Mouse (Mus musculus) layer of hippocampus, adult 2 months (tissue): ENCODE measurements around the gene Hoxd13. TPM values are rescaled to one million over a fixed set of nuclear protein-coding genes. Genes with fewer than 3 reads are reported as not detected.

Source experiments
- DNase-seq, 2 experiments: peaks; one replicate each; pipeline ENCODE4 v3.0.0; 2022; ENCODE audit warnings: low spot score in 2 of 2
- H3K27ac ChIP-seq: fragments of 200-600 bp; 2 replicates; pipeline ENCODE4 v1.8.1; 2022
- H3K4me3 ChIP-seq: fragments of 200-600 bp; 2 replicates; pipeline ENCODE4 v1.8.1; 2022; ENCODE audit warnings: mild to moderate bottlenecking
- CTCF ChIP-seq: fragments of 200-600 bp; conservative IDR thresholded peaks from 2 replicates; pipeline ENCODE4 v1.8.1; 2022; ENCODE audit warnings: antibody characterized with exemption, mild to moderate bottlenecking, moderate library complexity
- total RNA-seq, 2 experiments: library from RNA; stranded (reverse); gene quantifications; 2 replicates each; pipeline ENCODE4 v1.2.3; 2021

Hoxd13 gene
- total RNA-seq, 2 experiments from 2014 or later, result not detected

DNA sequence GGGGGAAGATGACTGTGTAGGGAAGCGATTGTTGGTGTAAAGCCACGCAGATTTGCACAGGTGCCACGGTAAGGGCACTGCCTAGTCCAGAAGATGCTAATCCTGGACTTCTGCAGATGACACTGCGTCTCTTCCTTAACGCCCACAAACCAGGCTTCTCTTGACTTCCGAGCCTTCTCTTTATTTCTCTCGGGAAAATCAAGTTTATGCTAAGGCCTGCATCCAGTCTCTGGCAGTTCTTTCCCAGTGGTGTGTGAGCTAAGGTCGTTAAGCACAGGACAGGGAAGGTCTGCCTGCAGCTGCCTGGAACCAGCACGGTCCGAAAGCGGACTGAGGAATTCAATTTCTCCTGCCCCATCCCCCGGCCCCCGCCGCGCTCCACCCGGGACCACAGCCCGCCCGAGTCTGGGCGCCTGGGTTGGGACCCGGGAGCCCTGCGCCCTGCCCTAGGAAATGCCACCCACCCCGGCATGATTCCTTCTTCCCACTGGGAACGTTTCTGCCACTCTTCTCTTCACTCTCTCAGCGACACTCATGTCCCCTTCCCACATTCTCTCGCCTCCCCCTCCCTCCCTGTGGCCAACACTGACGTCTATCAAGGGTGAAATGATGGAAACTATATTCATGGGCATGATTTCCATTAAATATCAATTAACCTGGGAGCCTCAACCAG is 35.7 kb downstream of the Hoxd13 start:
- no peak for DNase-seq

GRCm38 (mm10) chr2:74704393-74704998 is 36.4 kb downstream of the Hoxd13 start, which contains the start of gene Hoxd8:
Gene Hoxd8, plus strand, starts transcription at chr2:74704615.
- TF ChIP-seq CTCF, result no peak
- no peak for DNase-seq
- Histone ChIP-seq H3K4me3 (no peak within 1 kb of the TSS), H3K27ac (no peak within 1 kb of the TSS)

More for the DNA sequence above, 35.7 kb downstream of the Hoxd13 start:
- Histone ChIP-seq H3K27ac (no peak overlapping the region), H3K4me3 (no peak overlapping the region)
- TF ChIP-seq CTCF, result no peak

DNA sequence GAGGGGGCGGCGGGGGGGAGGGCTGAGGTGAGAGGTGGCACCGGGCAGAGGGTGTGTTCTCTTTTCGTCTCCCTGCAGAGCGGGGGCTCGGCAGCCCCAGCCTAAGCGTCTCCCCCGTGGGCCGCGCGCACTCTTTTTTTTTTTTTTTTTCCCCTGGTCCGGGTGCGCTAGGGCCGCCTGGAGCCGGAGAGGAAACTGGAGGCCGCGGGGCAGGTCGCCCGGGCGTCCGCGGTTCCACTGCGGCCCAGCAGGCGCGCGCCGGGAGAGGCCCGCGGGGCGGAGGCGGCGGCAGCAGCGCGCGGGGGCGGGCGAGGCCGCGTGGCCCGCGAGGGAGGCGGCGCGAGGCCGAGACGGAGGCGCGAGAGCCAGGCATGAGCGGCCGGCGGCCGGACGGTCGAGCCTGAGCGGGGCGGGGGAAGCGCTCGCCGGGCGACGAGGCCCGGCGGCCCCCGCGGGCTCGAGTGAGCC is 36.9 kb downstream of the Hoxd13 start:
- Histone ChIP-seq H3K27ac (no peak overlapping the region), H3K4me3 (no peak overlapping the region)
- no peak for TF ChIP-seq CTCF
- DNase-seq, result no peak

DNA sequence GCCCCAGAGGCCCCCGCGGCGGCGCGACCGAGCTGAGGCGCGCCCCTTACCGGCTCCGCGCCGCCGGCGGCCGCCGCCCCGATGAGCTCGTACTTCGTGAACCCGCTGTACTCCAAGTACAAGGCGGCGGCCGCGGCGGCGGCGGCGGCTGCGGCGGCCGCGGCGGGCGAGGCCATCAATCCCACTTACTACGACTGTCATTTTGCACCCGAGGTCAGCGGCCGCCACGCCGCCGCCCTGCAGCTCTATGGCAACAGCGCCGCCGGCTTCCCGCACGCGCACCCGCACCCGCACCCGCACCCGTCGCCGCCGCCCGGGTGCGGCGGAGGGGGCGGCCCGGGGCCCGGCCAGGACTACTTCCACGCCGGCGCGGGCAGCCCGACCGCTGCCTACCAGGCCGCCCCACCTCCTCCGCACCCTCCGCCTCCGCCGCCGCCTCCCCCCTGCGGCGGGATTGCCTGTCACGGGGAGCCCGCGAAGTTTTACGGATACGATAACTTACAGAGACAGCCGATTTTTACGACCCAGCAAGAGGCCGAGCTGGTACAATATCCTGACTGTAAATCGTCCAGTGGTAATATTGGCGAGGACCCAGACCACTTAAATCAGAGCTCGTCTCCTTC is 37.5 kb downstream of the Hoxd13 start:
- TF ChIP-seq CTCF, result no peak
- no peak overlapping the region for H3K27ac ChIP-seq
- no peak overlapping the region for H3K4me3 ChIP-seq
- no peak for DNase-seq

GRCm38 (mm10) chr2:74706393-74706960 is 38.4 kb downstream of the Hoxd13 start:
- TF ChIP-seq CTCF, result no peak
- no peak overlapping the region for H3K27ac ChIP-seq
- no peak overlapping the region for H3K4me3 ChIP-seq
- no peak for DNase-seq

- no peak overlapping the region for H3K27ac ChIP-seq
- DNase-seq, result no peak
- H3K4me3 ChIP-seq, result no peak overlapping the region
- no peak for TF ChIP-seq CTCF
Measured at GRCm38 (mm10) chr2:74707599-74707998, 39.5 kb downstream of the Hoxd13 start.

GRCm38 (mm10) chr2:74708676-74709075 is 40.6 kb downstream of the Hoxd13 start:
- H3K4me3 ChIP-seq, result no peak overlapping the region
- TF ChIP-seq CTCF, result no peak

DNA sequence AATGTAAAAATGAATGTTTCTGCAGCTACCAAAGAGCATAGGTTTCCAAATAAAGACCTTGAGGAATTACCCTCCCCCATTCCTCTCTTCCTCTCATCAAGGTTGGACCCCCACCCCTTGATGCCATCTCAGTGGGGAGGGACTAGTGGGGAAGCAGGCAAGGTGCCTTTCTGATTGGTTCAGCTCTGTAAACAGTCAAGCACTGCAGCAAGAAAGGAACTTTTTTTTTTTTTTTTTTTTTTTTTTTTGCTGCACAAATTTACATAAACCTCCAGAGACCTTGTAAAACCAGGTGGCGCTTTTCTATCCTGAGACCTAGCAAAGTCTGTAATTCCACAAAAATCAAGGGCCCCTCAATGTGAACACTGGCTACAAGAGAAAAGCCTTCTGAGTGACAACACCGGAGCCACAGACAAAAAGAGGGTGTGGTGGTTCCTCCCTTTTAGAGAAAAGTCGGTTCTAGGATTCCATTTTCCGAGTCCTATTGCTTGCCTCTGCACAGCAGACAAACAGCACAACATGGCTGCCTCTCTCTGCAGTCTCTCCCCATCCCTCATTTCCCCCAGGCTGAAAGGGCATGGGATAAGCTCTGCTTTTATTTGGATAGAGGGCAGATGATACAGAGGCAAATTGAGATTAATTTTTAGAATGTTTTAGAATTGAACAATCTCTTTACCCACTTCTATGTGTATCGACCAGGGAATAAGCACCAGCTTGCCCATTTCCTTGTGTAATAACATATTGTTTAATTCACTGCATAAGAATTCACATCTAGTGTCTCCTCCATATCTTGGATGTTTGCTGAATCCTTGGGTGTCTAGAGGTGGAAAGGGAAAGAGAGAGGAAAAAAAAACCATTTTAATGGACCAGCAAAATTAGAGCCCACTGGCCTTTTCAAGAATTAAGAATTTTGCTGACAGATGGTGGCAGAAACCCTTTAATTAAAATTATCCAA is 41.6 kb downstream of the Hoxd13 start:
- TF ChIP-seq CTCF, result no peak
- no peak overlapping the region for H3K4me3 ChIP-seq
- no peak for DNase-seq

More at GRCm38 (mm10) chr2:74708676-74709075, 40.6 kb downstream of the Hoxd13 start:
- no peak for DNase-seq
- H3K27ac ChIP-seq, result no peak overlapping the region

GRCm38 (mm10) chr2:74710929-74711543 is 42.9 kb downstream of the Hoxd13 start:
- TF ChIP-seq CTCF, result no peak
- no peak for DNase-seq

More for the DNA sequence above, 41.6 kb downstream of the Hoxd13 start:
- H3K27ac ChIP-seq, result no peak overlapping the region

DNA sequence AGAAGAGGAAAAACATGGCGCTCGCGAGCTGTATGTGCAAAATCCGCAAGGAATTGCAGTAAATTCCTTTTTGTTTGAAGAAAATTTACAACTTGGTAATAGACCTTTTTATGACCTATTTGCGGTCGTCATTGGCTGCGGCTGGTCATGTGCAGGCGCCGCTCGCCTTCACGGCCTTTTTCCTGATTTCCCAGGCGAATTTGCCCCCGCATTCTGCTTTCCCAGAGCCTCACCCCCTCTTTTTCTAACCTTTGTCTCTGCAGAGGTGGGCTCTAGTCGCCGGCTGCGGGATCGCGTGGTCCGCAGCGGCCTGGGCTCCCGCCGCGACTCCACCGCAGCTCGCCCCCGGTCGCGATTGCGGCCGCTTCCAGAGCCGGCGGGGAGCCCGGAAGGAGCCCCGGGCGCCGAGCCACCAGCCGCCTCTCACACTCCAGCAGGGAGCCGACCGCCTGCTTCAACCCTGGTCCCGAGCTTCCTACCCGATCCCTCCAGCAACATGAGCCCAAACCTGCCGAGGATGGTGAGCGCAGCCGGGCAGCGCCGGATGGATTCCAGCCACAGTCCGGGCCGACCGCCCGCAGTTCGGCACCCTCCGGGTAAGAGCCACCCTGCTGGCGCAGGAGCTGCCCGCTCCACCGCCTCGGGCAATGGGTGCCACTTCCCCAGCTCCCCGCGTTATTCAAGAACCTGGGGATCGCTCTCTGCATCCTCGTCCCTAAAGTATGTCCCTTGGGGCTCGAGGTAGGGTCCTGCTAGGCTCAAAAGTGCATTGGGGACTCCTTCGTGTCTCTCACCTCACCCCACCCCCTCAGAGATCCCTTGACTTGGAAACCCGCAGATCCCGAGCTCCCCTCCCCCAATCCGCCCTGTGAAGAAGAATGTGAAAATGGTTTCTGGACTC is 43.9 kb downstream of the Hoxd13 start, which contains the start of the genes Hoxd3 and Hoxd4:
Gene Hoxd3, plus strand, starts transcription at position 207 of the 901 bp plus-strand sequence.
Gene Hoxd4, plus strand, starts transcription at position 209 of the 901 bp plus-strand sequence.
- no peak for TF ChIP-seq CTCF
- Histone ChIP-seq H3K27ac (no peak within 1 kb of the TSS), H3K4me3 (no peak within 1 kb of the TSS)
- no peak for DNase-seq

More at GRCm38 (mm10) chr2:74710929-74711543, 42.9 kb downstream of the Hoxd13 start:
- no peak overlapping the region for H3K27ac ChIP-seq
- no peak overlapping the region for H3K4me3 ChIP-seq
